In the genomic region with DNA sequence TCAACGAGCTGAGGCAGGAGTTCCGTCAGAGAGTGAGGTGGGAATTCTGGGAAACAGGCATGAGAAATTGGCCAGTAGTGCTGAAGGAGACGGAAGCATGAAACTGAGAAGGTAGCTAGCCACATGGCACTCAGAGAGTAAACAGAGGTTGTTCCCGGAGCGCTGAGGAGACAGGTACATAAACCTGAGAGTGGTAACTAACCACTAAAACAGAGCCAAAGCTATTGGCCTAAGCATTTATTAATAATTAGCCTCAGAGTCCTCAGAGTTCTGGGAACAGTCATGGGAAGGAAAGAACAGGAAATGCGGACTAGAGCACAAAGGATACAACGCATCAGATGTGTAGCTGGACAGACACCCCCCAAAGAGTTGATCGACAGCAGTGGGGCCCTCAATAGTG, we compare ENCODE assay signal across 21 mouse cellular contexts.
"Had no signal": no experiment of that assay in that cellular context is flagged by ENCODE, and none has a peak within 500 bp of the region (broad histone marks: within the 10 kb centered on the region; RNA-seq: fewer than 3 reads in every experiment).

No protein-coding gene starts in this region.

- H3K4me3 ChIP-seq: layer of hippocampus, adult 2 months; limb, embryonic 10.5 days; limb, embryonic 13.5 days; megakaryocyte, embryonic 14.5 days; midbrain, embryonic 10.5 days; midbrain, embryonic 13.5 days; myocyte; neural tube, embryonic 13.5 days; stomach, embryonic 15.5 days had no signal

- H3K27ac ChIP-seq: limb, embryonic 10.5 days; limb, embryonic 13.5 days; liver, embryonic 14.5 days; midbrain, embryonic 10.5 days; midbrain, embryonic 13.5 days; neural tube, embryonic 13.5 days; stomach, embryonic 15.5 days had no signal

- H3K27me3 ChIP-seq: limb, embryonic 13.5 days; megakaryocyte, embryonic 14.5 days; midbrain, embryonic 13.5 days; neural tube, embryonic 13.5 days; stomach, embryonic 15.5 days had no signal

- DNase-seq: layer of hippocampus, adult 9-11 months; liver; liver, postnatal 0 days; lung, embryonic 14.5 days; lung, postnatal 14 days; retina, postnatal 1 day; right cerebral cortex, postnatal 25 days; spleen, adult 18-20 months; thymus, postnatal 25 days had no signal

- H3K9ac ChIP-seq: limb, embryonic 13.5 days; liver, embryonic 14.5 days; liver, postnatal 0 days; lung, embryonic 14.5 days; midbrain, embryonic 13.5 days; neural tube, embryonic 13.5 days; stomach, embryonic 15.5 days had no signal

- H3K4me1 ChIP-seq: limb, embryonic 10.5 days; limb, embryonic 13.5 days; megakaryocyte, embryonic 14.5 days; midbrain, embryonic 10.5 days; midbrain, embryonic 13.5 days; neural tube, embryonic 13.5 days; stomach, embryonic 15.5 days had no signal

- H3K4me2 ChIP-seq: limb, embryonic 13.5 days; lung, embryonic 14.5 days; midbrain, embryonic 13.5 days; neural tube, embryonic 13.5 days; stomach, embryonic 15.5 days had no signal

- ATAC-seq: intestine, postnatal 0 days; liver, postnatal 0 days; midbrain, embryonic 13.5 days; midbrain, embryonic 16.5 days had no signal

- H3K9me3 ChIP-seq: limb, embryonic 10.5 days; limb, embryonic 13.5 days; megakaryocyte, embryonic 14.5 days; midbrain, embryonic 10.5 days; midbrain, embryonic 13.5 days; neural tube, embryonic 13.5 days; stomach, embryonic 15.5 days had no signal
